Mouse (Mus musculus) olfactory bulb, adult 2 months (tissue): ENCODE measurements at regions not wholly inside any gene's neighbourhood (a gene's known extent, or its start where the extent isn't known, plus 50 kb on each side); places are given as distances from the start of the nearest gene placed in this dataset.

Experiments
- CTCF ChIP-seq: fragments of 200-500 bp; IDR thresholded peaks from 2 replicates; pipeline ENCODE4 v1.5.1; 2012; ENCODE audit warnings: low read depth, mild to moderate bottlenecking, low read length, moderate library complexity; ENCODE audit not compliant: insufficient read depth
- POLR2A ChIP-seq: fragments of 200-500 bp; IDR thresholded peaks from 2 replicates; pipeline ENCODE4 v1.6.1; 2012; ENCODE audit warnings: mild to moderate bottlenecking, low read depth, low read length, moderate library complexity; ENCODE audit not compliant: insufficient read depth

DNA sequence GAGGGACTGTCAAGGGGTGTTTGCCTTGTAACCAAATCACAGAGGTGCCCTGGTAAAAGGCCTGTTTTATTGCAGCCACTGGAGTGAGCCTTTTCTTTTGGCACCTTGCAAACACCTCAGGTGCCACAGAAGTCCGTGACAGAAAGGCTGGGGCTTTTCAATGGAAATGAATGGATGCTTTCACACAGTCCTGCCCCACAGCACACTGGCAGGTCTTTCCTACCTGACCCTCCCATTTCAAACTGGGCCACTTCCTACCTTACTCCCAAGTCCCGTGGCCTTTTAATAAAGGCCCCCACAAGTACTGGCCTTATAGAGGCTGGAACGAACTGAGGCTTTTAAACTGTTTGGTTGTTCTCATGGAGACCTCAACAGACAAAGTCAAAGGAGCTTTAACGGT is 453.1 kb upstream of the Mki67 start:
- TF ChIP-seq CTCF: no peak
- no peak for TF ChIP-seq POLR2A
